Mouse (Mus musculus) embryonic fibroblast, embryonic 13.5 days (primary cell): ENCODE data around the gene Tnfsf13b. TPM values are rescaled to one million over a fixed set of nuclear protein-coding genes. Genes with fewer than 3 reads are reported as not detected.

Experiments
- H3K27ac ChIP-seq: 2 replicates; pipeline ENCODE4 v1.5.1; 2012; ENCODE audit warnings: low read length, control low read depth, inconsistent platforms; ENCODE audit not compliant: insufficient read depth
- H3K4me1 ChIP-seq: 2 replicates; pipeline ENCODE4 v1.6.1; 2011; ENCODE audit warnings: low read length; ENCODE audit not compliant: control insufficient read depth, insufficient read depth
- H3K4me3 ChIP-seq: 2 replicates; pipeline ENCODE4 v1.5.1; 2011; ENCODE audit warnings: mild to moderate bottlenecking, control low read depth, low read length; ENCODE audit not compliant: insufficient read depth
- CTCF ChIP-seq: IDR thresholded peaks from 2 replicates; pipeline ENCODE4 v1.5.1; 2011; ENCODE audit warnings: mild to moderate bottlenecking, control low read depth, low read length, moderate library complexity, borderline replicate concordance; ENCODE audit not compliant: insufficient read depth
- POLR2A ChIP-seq: IDR thresholded peaks from 2 replicates; pipeline ENCODE4 v1.6.1; 2011; ENCODE audit warnings: low read depth, mild to moderate bottlenecking, control low read depth, low read length, moderate library complexity
- polyA plus RNA-seq: library from polyadenylated mRNA; stranded (reverse); fragments of >200 nt; gene quantifications from 2 replicates; pipeline ENCODE4 v1.2.4, GENCODE M21; 2011; ENCODE audit warnings: low read depth; ENCODE audit not compliant: missing spikeins, insufficient read length

The Tnfsf13b gene
- polyA plus RNA-seq, 1 experiment = 0.32 TPM

DNA sequence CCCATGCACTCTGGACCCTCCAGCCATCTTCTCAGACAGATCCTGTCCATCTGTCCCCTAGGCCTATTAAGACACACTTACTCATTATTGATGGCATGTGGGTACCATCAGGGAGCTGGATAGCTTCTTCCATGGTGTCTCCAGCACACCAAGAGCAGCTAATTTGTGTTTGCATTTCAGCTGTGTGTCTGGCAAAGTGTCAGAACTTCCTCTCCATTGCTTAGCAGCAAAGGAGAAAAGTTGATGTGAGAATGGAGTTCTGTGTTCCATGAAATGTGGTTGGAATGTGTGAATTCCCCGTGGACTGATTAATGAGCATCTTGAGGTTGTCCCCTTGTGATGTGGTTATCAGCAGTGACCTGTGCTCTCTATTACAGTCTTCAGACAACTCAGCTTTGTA is 26.5 kb upstream of the Tnfsf13b start:
- Histone ChIP-seq H3K27ac (no peak overlapping the region), H3K4me3 (no peak overlapping the region), H3K4me1 (peaks cover 4% of the 10 kb centered on the region; the same call in 1 of the 2 replicates)
- TF ChIP-seq POLR2A = no peak
- TF ChIP-seq CTCF = no peak

DNA sequence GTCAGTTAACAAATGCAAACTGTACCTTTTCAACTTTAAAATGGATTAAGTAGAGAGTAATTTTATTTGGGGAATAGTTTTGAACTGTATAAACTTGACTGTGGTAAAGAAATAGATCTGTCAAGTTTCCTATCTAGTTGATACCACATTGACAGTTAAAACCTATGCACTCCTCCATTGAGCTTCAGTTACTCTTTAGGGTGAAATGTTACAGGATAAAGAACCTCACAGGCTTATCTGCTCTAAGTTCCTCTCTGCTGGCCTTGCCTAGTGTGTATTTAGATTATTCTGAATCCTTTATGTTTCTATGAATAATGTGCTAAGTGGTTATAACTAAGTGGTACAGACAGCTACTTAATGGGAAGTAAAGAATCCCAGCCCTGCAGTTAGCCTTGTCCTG is 26.1 kb upstream of the Tnfsf13b start:
- no peak overlapping the region for H3K27ac ChIP-seq
- H3K4me1 ChIP-seq = peaks cover 4% of the 10 kb centered on the region; the same call in 1 of the 2 replicates
- no peak for TF ChIP-seq CTCF
- no peak for TF ChIP-seq POLR2A
- no peak overlapping the region for H3K4me3 ChIP-seq

DNA sequence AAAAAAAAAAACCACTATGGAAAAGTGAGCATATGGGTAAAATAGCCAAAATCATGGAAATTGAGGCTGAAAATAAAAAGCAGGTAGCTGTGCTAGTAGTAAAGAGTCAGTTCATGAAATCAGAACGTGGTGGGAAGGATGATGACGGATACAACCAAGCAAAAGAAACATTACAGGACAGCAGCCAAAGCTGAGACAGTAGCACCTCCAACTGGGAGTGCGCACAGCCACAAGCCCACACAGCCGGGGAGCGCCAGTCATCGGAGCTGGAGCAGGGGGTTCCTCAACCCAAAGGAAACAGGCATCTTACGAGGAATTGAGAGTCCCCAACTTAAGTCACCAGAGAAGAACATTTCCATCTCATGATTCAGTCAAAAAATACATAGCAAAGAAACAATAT is 2.2 kb upstream of the Tnfsf13b start:
- TF ChIP-seq CTCF = no peak

DNA sequence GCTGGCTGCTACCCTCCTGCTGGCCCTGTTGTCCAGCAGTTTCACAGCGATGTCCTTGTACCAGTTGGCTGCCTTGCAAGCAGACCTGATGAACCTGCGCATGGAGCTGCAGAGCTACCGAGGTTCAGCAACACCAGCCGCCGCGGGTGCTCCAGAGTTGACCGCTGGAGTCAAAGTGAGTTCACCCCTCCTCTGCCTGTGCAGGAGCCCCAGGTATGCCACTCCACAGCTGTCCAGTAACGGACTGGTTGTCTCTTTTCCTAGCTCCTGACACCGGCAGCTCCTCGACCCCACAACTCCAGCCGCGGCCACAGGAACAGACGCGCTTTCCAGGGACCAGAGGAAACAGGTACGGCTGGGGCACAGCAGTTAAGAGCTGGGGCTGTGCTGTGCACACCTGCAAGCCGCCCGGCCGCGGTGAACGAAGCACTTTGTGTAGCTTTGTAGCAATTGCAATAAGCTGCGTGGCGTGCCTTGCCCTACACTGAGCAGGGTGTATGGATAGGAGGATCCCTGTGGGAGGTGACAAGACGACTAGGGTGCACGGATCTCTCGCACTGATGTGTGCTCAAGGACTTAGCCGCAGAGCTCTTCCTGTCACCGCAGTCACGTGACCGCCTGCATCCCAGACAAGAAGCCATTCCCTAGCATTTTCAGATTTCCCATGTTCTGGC is 856 bp downstream of the Tnfsf13b start:
- TF ChIP-seq POLR2A (no peak), CTCF (no peak)
- Histone ChIP-seq H3K27ac (no peak overlapping the region), H3K4me3 (no peak overlapping the region), H3K4me1 (no peaks in the 10 kb centered on the region)

More for the DNA sequence above, 2.2 kb upstream of the Tnfsf13b start:
- no peak overlapping the region for H3K4me3 ChIP-seq
- no peak overlapping the region for H3K27ac ChIP-seq
- no peaks in the 10 kb centered on the region for H3K4me1 ChIP-seq

DNA sequence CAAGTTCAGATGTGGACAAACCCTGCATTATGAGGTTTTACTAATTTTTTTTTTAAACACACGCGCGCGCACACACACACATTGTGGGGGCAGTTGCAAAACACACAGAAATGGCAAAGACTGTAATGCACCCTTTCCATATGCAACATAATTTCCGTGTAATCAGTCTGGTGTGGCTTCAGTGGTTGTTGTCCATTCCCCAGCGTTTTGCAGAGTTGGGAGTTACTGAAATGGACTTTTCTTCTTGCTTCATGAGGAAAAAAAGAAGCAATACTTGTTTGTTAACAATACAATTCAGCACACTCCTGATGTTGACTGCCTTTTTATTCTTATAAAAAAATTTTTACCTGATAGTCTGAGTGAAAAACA is 1.4 kb downstream of the Tnfsf13b start:
- H3K4me3 ChIP-seq = no peak overlapping the region
- TF ChIP-seq POLR2A = no peak
- TF ChIP-seq CTCF = no peak
- no peaks in the 10 kb centered on the region for H3K4me1 ChIP-seq
- no peak overlapping the region for H3K27ac ChIP-seq

DNA sequence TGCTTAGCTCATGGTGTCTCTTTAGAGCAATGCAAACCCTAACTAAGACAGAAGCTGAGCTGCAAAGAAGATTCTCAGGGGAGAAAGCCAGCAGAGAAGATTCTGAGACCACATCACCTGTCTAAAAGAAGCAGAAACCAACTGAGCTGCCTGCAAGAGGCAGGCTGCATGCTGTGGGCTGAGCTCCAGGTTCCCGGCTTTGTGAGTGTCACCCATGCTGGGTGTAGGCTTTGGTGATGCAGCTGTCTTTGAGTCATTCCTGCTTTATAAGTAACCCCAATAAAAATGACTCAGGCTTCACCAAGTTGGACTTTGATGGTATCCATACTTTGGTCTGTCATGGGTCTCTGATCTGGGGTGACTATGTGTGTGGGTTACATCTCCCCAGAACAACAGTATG is 10.0 kb downstream of the Tnfsf13b start:
- H3K4me3 ChIP-seq = no peak overlapping the region
- no peak overlapping the region for H3K27ac ChIP-seq
- peaks cover 2% of the 10 kb centered on the region; the same call in 1 of the 2 replicates for H3K4me1 ChIP-seq
- TF ChIP-seq POLR2A (no peak), CTCF (no peak)

DNA sequence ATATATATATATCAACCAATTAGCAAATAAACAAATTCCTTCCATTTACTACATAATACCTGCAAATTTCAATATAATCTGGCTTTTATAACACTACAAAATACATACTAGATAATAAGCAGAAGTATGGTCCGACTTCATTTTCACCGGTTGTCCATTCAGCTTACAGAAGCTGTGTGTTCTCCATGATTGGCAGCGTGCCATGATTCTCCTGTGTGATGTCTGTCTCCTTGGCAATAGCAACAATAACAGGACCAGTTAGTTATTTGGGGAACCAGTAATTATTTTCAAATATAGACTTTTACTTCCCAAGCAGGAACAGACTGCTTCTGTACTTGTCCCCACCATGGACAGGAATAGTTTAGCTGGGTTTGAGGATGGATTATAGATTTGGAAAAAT is 11.0 kb downstream of the Tnfsf13b start:
- no peak overlapping the region for H3K27ac ChIP-seq
- TF ChIP-seq POLR2A (no peak), CTCF (no peak)
- H3K4me3 ChIP-seq = no peak overlapping the region
- H3K4me1 ChIP-seq = peaks cover 2% of the 10 kb centered on the region; the same call in 1 of the 2 replicates

DNA sequence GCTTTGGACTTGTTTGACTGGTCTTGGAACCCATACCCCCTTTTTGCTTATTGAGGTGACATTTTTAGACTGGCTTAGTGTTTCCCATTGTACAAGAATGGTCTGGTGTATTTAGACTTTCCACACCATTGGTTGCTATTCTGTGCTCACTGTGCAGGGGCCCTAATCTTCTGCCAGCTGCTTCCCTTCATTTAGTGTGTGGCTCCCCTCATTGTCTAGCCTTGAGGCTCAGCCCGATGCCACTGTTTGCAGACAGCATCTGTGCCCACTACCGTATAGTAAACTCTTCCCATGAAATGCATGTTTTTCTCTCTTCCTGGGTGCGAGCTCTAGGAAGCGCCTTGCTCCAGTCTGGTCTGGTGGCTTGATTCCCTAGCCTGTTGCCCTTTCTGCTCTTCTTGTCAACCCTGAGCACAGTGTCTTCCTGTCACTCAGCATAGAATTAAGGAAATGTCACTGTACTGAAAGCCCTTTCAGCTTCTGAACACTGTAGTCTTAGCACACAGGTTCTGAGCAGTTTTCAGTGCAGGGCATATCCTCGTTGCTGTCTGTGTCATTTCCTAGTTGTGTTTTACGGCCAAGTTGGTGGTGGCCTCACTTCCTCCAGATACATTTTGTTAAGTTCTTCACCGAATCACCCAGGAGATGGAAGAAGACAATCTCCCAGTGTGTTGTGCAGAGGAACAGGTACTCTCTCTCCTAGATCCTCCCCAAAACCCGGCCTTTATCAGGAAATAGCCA is 24.2 kb downstream of the Tnfsf13b start:
- no peak for TF ChIP-seq POLR2A
- TF ChIP-seq CTCF = no peak
- Histone ChIP-seq H3K4me1 (no peaks in the 10 kb centered on the region), H3K4me3 (no peak overlapping the region), H3K27ac (no peak overlapping the region)

DNA sequence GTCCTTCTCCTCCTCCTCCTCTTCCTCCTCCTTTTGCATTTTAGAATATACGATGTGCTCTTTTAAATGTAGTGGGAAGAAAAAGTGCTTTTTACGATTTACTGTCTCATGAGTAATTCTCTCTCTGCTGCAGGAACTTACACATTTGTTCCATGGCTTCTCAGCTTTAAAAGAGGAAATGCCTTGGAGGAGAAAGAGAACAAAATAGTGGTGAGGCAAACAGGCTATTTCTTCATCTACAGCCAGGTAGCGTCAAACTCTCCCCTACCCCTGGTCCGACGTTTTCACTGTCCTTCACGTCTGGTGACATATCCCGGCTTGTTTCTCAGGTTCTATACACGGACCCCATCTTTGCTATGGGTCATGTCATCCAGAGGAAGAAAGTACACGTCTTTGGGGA is 24.9 kb downstream of the Tnfsf13b start:
- Histone ChIP-seq H3K27ac (no peak overlapping the region), H3K4me3 (no peak overlapping the region), H3K4me1 (no peaks in the 10 kb centered on the region)
- TF ChIP-seq CTCF (no peak), POLR2A (no peak)

DNA sequence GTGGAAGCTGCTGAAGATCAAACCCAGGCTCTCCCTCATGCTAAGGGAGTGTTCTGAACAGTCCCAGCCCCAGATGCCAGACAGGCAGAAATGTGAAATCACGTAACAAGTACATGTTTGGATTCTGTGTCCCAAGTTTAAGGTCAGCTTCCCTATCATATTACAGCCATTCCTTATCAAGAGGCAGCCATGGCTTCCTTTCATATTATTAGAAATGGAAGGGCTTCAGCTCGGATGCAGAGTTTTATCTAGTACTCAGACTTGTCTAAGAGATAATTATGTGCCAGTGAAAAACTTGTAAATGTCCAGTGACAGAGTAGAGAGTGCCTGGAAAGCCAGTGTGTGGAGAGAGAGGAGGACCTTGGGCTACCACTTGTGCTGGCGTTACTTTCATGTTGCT is 34.6 kb downstream of the Tnfsf13b start:
- Histone ChIP-seq H3K27ac (no peak overlapping the region), H3K4me1 (no peaks in the 10 kb centered on the region), H3K4me3 (no peak overlapping the region)
- no peak for TF ChIP-seq CTCF
- no peak for TF ChIP-seq POLR2A
